In genomic region chr11:75532340-75533277, GRCm38 (mm10) we compare ENCODE assay signal across 8 mouse cellular contexts. TPM values are rescaled to one million over a fixed set of nuclear protein-coding genes. Genes with fewer than 3 reads are reported as not detected.
DNase-seq lines count a peak whose midpoint lies in the region; ATAC-seq and TF ChIP-seq lines count a peak whose summit lies in the region.

No protein-coding gene starts in this region.

- H3K9ac ChIP-seq in hindbrain, embryonic 16.5 days (ENCODE audit: low read depth, low read length), result peak overlapping the region; percentile 90
- H3K9ac ChIP-seq in liver, postnatal 0 days (replicated peaks), result peak overlapping the region; percentile 73

- TF ChIP-seq EP300 in liver, postnatal 0 days (IDR thresholded peaks at IDR 0.05; ENCODE audit: low read depth), result no peak

- no peaks in the 10 kb centered on the region for H3K36me3 ChIP-seq in hindbrain, embryonic 16.5 days (ENCODE audit: control insufficient read depth, insufficient read depth, low read length)
- no peaks in the 10 kb centered on the region; the same call in 1 of the 2 replicates for H3K36me3 ChIP-seq in liver, postnatal 0 days (replicated peaks; ENCODE audit: insufficient read depth, low read length)

- intact Hi-C loops in gastrocnemius, postnatal 36 days (cut with DNase I), result no loop called here
- intact Hi-C loops in gastrocnemius, postnatal 14 days (cut with DNase I; ENCODE audit: low total_unique reads), result no loop called here

- no peaks in the 10 kb centered on the region for H3K27me3 ChIP-seq in hindbrain, embryonic 16.5 days (replicated peaks; ENCODE audit: control insufficient read depth, insufficient read depth, low read length)
- H3K27me3 ChIP-seq in liver, postnatal 0 days (ENCODE audit: insufficient read depth, low read length), result no peaks in the 10 kb centered on the region

- WGBS in hindbrain, embryonic 16.5 days, result 9% methylated on average over 38 of the region's 38 CpGs
- WGBS in liver, postnatal 0 days (ENCODE audit: insufficient replicate concordance), result 8% methylated on average over 36 of the region's 38 CpGs

- peak overlapping the region; percentile 80 for H3K4me3 ChIP-seq in hindbrain, embryonic 16.5 days (ENCODE audit: low read length)
- peak overlapping the region; percentile 61 for H3K4me3 ChIP-seq in liver, postnatal 0 days (ENCODE audit: low read depth, low read length)

- peaks cover 28% of the 10 kb centered on the region for H3K4me1 ChIP-seq in hindbrain, embryonic 16.5 days (ENCODE audit: control insufficient read depth, insufficient read depth, low read depth, low read length)
- H3K4me1 ChIP-seq in liver, postnatal 0 days (ENCODE audit: insufficient read depth), result peaks cover 17% of the 10 kb centered on the region

- peak; percentile 48 for DNase-seq in gastrocnemius, postnatal 25 days
- no peak for DNase-seq in gastrocnemius, postnatal 36 days
- DNase-seq in CD8-positive naive resting alpha-beta T cell, adult 2 months (ENCODE audit: low read depth in 2 of 2, low spot score in 2 of 2), result peak; percentile 14 to 33
- DNase-seq in liver, postnatal 0 days, result peak; percentile 42
- DNase-seq in right cerebral cortex, postnatal 14 days, result peak; percentile 43
- DNase-seq in gastrocnemius, postnatal 14 days, result no peak

- H3K4me2 ChIP-seq in hindbrain, embryonic 16.5 days (ENCODE audit: low read length), result peak overlapping the region; percentile 97
- H3K4me2 ChIP-seq in liver, postnatal 0 days (ENCODE audit: low read depth, low read length), result peak overlapping the region; percentile 94

- H3K27ac ChIP-seq in hindbrain, embryonic 16.5 days (ENCODE audit: low read depth, low read length), result peak overlapping the region; percentile 98
- H3K27ac ChIP-seq in liver, postnatal 0 days (ENCODE audit: low read depth), result peak overlapping the region; percentile 90

- TF ChIP-seq CTCF in liver, postnatal 0 days (IDR thresholded peaks at IDR 0.05; ENCODE audit: low read depth), result no peak

- peak; percentile 50 for ATAC-seq in common myeloid progenitor, adult 5-6 weeks (replicated peaks; ENCODE audit: low read depth, poor library complexity, severe bottlenecking)
- ATAC-seq in hindbrain, embryonic 16.5 days, result peak; percentile 12; the same call in 1 of the 2 replicates
- peak; percentile 13; the same call in 1 of the 2 replicates for ATAC-seq in liver, postnatal 0 days

- no peaks in the 10 kb centered on the region for H3K9me3 ChIP-seq in hindbrain, embryonic 16.5 days (ENCODE audit: control insufficient read depth, low read length)
- H3K9me3 ChIP-seq in liver, postnatal 0 days (ENCODE audit: low read length), result no peaks in the 10 kb centered on the region

RNA-seq across cellular contexts. Expression of gene Slc43a2, which starts 1.1 kb away (rescaled TPM):
- total RNA-seq in gastrocnemius, postnatal 25 days (2021), result 10 to 100 TPM; 23.5 to 26.8 TPM
- 10 to 100 TPM; 17.6 to 26.9 TPM for total RNA-seq in gastrocnemius, postnatal 36 days (2021)
- total RNA-seq in common myeloid progenitor, adult 5-6 weeks (2017), result 6.1 and 14.4 TPM in 2 replicates
- polyA plus RNA-seq in hindbrain, embryonic 16.5 days (2015; fragmentation: Nextera tagmentation; extraction: Ambion mirVana), result 16.0 and 16.9 TPM in 2 replicates
- 5.9 and 7.2 TPM in 2 replicates for polyA plus RNA-seq in liver, postnatal 0 days (2015; fragmentation: Nextera tagmentation; extraction: Ambion mirVana)
- total RNA-seq in gastrocnemius, postnatal 14 days (2021), result 10 to 100 TPM; 25.3 to 30.8 TPM

RNA-seq across cellular contexts. Expression of gene Scarf1, which starts 19.3 kb away (rescaled TPM):
- total RNA-seq in gastrocnemius, postnatal 25 days (2021), result 1 to 10 TPM; 3.2 to 4.7 TPM
- 1 to 10 TPM; 2.8 to 3.1 TPM for total RNA-seq in gastrocnemius, postnatal 36 days (2021)
- 1.8 and 2.6 TPM in 2 replicates for total RNA-seq in common myeloid progenitor, adult 5-6 weeks (2017)
- polyA plus RNA-seq in hindbrain, embryonic 16.5 days (2015; fragmentation: Nextera tagmentation; extraction: Ambion mirVana), result 4.2 and 4.6 TPM in 2 replicates
- polyA plus RNA-seq in liver, postnatal 0 days (2015; fragmentation: Nextera tagmentation; extraction: Ambion mirVana), result 3.1 TPM in 2 replicates
- total RNA-seq in gastrocnemius, postnatal 14 days (2021), result 1 to 10 TPM; 7.1 to 7.2 TPM

RNA-seq across cellular contexts. Expression of gene Rilp, which starts 22.7 kb away (rescaled TPM):
- 10 to 100 TPM; 39.2 to 42.8 TPM for total RNA-seq in gastrocnemius, postnatal 25 days (2021)
- total RNA-seq in gastrocnemius, postnatal 36 days (2021), result 10 to 100 TPM; 39.1 to 40.1 TPM
- 0.41 TPM in 1 of 2 replicates, not detected in the other for total RNA-seq in common myeloid progenitor, adult 5-6 weeks (2017)
- polyA plus RNA-seq in hindbrain, embryonic 16.5 days (2015; fragmentation: Nextera tagmentation; extraction: Ambion mirVana), result 2.9 and 4.2 TPM in 2 replicates
- 13.2 and 13.4 TPM in 2 replicates for polyA plus RNA-seq in liver, postnatal 0 days (2015; fragmentation: Nextera tagmentation; extraction: Ambion mirVana)
- 10 to 100 TPM; 40.5 to 41.3 TPM for total RNA-seq in gastrocnemius, postnatal 14 days (2021)

RNA-seq across cellular contexts. Expression of gene Prpf8, which starts 46.0 kb away (rescaled TPM):
- total RNA-seq in gastrocnemius, postnatal 25 days (2021), result 10 to 100 TPM; 56.9 to 59.4 TPM
- 10 to 100 TPM; 56.1 to 64.1 TPM for total RNA-seq in gastrocnemius, postnatal 36 days (2021)
- 130 and 156 TPM in 2 replicates for total RNA-seq in common myeloid progenitor, adult 5-6 weeks (2017)
- 38.8 and 41.9 TPM in 2 replicates for polyA plus RNA-seq in hindbrain, embryonic 16.5 days (2015; fragmentation: Nextera tagmentation; extraction: Ambion mirVana)
- polyA plus RNA-seq in liver, postnatal 0 days (2015; fragmentation: Nextera tagmentation; extraction: Ambion mirVana), result 12.1 and 13.9 TPM in 2 replicates
- 10 to 100 TPM; 64.9 to 68.5 TPM for total RNA-seq in gastrocnemius, postnatal 14 days (2021)

RNA-seq across cellular contexts. Expression of gene Pitpna, which starts 55.3 kb away (rescaled TPM):
- total RNA-seq in gastrocnemius, postnatal 25 days (2021), result 100 to 1,000 TPM; 123 to 168 TPM
- total RNA-seq in gastrocnemius, postnatal 36 days (2021), result 100 to 1,000 TPM; 186 to 223 TPM
- 74.6 and 76.9 TPM in 2 replicates for total RNA-seq in common myeloid progenitor, adult 5-6 weeks (2017)
- 109 and 110 TPM in 2 replicates for polyA plus RNA-seq in hindbrain, embryonic 16.5 days (2015; fragmentation: Nextera tagmentation; extraction: Ambion mirVana)
- 30.1 and 36.7 TPM in 2 replicates for polyA plus RNA-seq in liver, postnatal 0 days (2015; fragmentation: Nextera tagmentation; extraction: Ambion mirVana)
- total RNA-seq in gastrocnemius, postnatal 14 days (2021), result 100 to 1,000 TPM; 176 to 185 TPM

Comparison
In these comparisons a context has a peak if more than half of its experiments do, and no peak if none do; other contexts are left out.
1. DNase-seq: peak in gastrocnemius, postnatal 25 days (single experiment), CD8-positive naive resting alpha-beta T cell, adult 2 months (2 of 2), liver, postnatal 0 days (single experiment) and right cerebral cortex, postnatal 14 days (single experiment); none in gastrocnemius, postnatal 36 days (0 of 2) and gastrocnemius, postnatal 14 days (single experiment).
2. RNA of gene Rilp, which starts 22.7 kb away (total RNA-seq): 39.2 to 42.8 TPM in gastrocnemius, postnatal 25 days, 40.5 to 41.3 TPM in gastrocnemius, postnatal 14 days and 39.1 to 40.1 TPM in gastrocnemius, postnatal 36 days; 0.41 TPM in common myeloid progenitor, adult 5-6 weeks; every median in the first group is over 10 times any median in the second.
3. Peak in every context shown above with its lines, with median percentiles within 50 percentile points of each other: ATAC-seq.